Mouse (Mus musculus): ENCODE measurements around the gene Pla2g4e.

The Pla2g4e gene

DNA sequence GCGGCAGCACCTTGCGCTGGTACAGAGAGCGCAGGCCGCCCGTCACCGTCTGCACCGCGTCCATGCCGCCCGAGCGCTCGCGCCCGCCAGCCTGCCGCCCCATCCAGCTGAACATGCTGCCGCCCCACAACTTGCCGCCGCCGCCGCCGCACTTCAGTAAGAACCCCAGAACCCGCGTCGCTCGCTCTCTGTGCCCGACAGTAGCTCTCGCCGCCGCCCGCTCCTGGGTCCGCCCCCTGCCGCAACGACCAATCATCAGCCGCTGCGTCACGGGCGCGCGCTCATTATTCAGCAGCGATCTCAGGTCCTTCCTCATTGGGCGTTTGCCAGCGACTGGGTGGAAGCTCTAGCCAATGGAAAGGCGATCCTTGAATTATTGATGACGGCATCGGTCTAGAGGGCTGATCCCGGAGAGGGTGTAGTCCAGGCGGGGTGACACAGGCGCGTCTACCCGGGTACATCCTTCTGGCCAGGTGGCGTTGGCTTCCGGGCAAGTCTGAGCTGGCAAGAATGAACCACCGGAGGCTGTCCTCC lies 90.7 kb downstream of the Pla2g4e start, which contains the start of gene Ehd4:
Gene Ehd4, minus strand, starts transcription at position 246 of the 534 bp plus-strand sequence.
- DNase-seq (ENCODE audit: extremely low spot score), result peak; percentile 97

DNA sequence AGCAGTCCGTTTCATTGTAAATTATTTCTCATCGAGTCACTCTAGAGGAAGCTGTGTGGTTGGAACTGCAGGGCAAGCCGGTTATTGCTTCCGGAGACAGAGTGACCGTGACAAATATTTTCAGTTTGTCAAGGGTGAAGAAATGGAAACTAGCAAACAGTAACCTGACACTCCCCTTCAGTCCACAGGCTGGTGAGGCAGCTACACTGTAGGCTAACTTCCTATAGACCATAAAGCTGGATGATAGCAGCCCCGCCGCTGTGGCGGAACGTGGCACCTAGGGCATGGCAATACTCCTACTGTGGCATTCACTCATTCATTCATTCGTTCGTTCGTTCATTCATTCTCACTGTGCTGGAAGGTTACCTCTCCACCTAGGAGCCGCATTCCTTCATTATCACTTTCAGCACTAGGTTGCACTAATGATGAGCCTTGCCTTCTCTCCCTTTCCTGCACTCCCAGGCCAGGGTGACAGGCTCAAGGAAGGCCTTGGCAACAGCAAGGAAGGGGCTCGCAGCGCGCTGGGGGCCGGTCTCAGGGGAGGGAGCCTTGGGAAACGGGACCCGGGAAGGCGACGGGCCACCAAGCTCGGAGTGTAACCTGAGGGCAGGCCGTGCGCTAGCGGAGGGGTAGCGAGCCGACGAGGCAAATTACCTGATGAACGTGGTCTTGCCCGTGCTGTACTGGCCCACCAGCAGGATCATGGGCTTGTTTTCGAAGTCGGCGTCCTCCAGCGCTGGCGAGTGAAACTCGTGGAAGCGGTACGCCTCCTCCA lies 91.4 kb downstream of the Pla2g4e start:
- no peak for DNase-seq (ENCODE audit: extremely low spot score)

DNA sequence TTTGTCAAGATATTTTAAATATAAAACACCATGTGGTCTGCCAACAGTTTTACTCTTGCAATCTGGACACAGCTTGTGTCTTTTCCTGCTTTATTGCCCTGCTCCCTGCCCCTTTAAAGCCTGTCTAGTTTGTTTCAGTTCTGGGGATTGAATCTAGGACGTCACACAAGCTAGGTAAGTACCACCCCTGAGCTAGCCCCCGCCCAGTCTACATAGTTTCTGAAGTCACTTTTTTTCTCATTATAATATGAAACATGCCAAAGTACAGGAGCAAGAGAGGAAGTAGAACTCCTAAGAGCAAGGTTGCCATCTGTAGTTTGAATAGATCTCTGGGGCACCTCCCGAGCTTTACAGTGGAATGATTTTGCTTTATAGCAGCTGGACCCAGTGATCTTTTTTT lies 94.6 kb downstream of the Pla2g4e start:
- no peak for DNase-seq (ENCODE audit: extremely low spot score)

DNA sequence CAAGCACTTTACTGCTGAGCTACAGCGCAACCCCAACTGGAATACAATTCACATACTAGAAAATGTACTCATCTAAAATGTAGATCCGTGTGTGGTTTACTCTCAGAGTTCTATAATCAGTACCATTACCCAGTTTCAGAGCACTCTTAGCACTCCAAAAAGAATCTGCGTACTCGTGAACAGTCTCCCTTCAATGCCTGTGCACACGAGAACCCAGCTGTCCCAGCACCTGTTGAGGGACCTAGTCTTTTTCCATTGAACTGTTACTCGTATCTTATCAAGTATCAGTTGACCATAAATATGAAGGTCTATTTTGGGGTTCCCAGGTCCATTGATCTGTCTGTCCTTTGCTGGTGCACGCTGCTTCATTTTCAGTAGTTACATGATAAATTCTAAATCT lies 95.5 kb downstream of the Pla2g4e start:
- no peak for DNase-seq (ENCODE audit: extremely low spot score)

DNA sequence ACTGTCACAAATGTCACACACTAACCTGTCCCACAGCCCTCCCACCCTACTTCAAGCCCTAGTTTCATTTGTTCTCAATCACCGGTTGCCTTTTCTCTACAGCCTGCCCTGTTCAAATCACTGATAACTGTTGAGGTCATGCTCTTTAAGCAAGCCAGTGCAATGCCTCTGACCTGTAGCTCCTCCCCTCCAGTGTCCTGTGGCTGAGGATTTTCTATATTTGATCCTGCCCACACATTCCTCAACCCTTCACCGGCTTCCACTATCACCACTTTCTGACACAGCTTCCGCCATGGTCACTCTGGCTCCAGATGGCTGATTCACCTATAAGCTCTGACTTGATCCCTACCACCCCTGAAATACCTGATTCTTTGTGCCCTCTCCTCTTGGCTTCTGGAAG lies 97.1 kb downstream of the Pla2g4e start:
- DNase-seq (ENCODE audit: extremely low spot score), result no peak

DNA sequence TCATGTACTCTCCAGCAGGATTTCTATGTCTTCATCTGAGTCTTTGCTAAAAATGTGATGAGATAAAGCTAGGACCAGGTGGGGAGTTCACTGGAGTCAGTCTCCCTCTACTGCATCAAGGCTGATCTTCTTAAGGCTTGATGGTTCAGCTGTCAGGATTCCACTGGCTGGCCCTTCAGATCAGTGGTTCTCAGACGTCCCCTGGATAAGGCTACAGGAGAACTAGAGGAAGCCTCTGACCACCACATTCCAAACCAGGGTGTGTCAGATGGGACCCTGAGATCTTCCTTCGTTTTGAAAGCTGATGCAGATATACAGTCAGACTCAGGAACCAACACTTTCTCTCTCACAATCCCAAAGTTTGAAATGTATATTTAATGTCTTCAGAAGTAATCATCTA lies 97.8 kb downstream of the Pla2g4e start:
- no peak for DNase-seq (ENCODE audit: extremely low spot score)

DNA sequence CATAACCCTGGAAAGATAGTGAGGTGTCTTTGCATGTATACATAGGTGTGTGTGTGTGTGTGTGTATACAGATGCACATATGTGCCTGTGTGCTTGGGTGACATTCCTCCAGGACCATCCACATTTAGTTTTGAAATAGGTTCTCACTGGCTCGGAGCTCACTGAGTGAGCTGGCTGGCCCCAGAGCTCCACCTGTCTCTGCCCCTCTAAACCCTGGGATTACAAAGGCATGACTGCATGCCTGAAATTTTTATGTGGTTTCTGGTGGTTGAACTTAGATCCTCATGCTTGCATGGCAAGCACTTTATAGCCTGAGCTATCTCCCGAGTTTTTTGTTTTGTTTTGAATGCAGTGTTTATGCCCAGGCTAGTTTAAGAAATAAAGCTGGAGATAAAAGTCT lies 98.6 kb downstream of the Pla2g4e start:
- no peak for DNase-seq (ENCODE audit: extremely low spot score)

DNA sequence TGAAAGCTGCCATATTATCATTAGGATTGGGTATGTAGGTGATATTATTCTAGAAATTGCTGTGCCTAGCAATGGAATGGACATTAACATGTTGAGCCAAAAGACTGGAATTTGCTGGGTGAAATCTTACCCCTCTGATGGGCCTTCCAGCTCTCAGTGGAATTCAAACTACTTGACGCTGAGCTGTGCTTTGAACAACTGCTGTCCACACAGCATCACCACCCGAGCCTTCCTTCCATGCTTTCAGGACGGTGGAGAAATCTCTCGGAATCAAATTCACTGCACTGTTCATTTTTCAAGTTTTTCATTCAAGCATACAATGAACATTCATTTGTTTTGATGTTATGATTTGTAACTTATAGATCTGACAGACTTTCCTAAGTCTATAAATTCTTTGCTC lies 100.7 kb downstream of the Pla2g4e start:
- no peak for DNase-seq (ENCODE audit: extremely low spot score)

DNA sequence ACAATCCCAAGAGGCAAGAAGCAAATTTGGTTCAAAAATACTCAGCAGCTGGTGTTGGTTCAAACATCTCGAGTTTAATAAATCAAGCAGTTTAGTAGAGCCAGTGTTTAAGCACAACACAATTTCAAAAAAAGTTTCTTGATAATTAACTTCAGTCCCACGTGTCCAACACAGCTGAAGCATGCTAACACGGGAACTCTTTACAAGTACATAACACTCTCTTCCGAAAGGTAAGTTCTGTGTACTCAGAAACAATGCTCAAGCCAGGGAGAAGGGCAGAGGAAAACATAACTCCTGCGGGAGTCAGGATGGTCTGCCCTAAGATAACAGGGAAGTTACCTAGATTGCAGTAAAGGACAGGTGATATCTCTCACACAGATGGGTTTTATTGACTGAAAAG lies 102.8 kb downstream of the Pla2g4e start:
- DNase-seq (ENCODE audit: extremely low spot score), result no peak

DNA sequence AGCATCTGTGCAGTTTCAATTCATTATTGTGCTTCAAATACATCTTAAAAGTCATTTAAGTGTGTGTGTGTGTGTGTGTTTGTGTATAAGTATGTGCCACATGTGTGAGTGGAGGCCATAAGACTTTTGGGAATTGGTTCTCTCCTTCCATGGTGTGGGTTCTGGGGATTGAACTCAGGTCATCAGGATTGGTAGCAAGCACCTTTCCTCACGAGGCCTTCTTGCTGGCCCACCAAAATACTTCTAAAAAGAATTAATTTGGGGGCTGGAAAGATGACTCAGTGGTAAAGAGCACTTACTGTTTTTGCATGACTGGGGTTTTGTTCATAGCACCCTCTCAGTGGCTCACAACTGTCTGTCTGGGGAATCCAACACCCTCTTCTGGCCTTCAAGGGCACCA lies 103.5 kb downstream of the Pla2g4e start:
- no peak for DNase-seq (ENCODE audit: extremely low spot score)

DNA sequence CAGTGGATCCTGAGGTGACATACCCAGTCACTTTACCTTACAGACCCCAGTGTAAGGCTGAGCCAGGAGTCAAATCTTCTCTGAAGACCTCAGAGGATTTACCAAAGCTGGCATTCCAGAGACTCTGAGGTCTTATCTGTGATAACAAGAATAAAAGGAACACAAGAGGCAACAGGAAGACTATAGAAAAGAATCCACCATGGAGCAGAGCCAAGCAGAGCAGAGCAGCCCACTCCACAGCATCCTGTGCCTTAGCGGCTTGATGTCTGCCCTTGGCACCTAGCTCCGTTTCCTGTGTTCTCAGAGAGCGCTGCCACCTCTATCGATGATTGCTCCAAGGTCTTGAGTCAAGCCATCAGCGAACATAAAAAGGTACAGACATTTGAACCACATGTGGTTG lies 104.8 kb downstream of the Pla2g4e start:
- DNase-seq (ENCODE audit: extremely low spot score), result no peak

DNA sequence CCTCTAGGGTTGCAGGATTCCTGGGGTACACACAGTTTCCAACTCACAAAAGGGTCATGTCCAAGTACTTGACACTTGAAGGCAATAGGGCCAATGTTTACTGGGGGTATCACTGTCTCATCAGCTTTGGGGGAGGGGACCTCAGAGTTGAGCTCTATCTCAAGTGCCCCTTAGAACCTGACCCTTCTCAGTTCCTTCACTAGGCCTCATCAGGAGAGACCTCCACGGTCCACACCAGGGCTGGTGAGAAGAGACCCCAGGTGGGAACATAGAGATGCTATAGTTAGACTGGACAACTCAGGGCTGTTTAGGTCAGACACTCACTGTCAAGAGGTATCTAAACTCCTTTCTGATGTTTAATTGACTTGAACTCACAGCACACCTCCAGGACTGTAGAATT lies 106.0 kb downstream of the Pla2g4e start:
- no peak for DNase-seq (ENCODE audit: extremely low spot score)

DNA sequence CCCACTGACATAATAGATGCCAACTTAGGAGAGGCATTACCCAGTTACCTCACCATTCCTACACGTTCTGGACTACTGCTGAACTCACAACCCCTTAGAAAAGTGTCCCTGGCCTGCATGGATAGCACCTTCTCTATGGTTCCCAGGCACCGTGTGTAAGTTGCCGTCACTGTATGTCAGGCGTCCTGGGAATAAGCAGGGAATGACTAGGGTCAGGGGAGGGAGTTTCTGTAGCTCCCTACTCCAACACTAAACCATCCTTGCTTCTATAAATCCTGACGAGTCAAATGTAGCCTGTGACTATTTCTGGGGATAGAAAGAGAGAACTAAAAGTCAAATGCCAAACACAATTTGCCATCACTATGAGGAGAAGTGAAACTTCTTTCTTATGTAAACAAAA lies 107.9 kb downstream of the Pla2g4e start:
- no peak for DNase-seq (ENCODE audit: extremely low spot score)

DNA sequence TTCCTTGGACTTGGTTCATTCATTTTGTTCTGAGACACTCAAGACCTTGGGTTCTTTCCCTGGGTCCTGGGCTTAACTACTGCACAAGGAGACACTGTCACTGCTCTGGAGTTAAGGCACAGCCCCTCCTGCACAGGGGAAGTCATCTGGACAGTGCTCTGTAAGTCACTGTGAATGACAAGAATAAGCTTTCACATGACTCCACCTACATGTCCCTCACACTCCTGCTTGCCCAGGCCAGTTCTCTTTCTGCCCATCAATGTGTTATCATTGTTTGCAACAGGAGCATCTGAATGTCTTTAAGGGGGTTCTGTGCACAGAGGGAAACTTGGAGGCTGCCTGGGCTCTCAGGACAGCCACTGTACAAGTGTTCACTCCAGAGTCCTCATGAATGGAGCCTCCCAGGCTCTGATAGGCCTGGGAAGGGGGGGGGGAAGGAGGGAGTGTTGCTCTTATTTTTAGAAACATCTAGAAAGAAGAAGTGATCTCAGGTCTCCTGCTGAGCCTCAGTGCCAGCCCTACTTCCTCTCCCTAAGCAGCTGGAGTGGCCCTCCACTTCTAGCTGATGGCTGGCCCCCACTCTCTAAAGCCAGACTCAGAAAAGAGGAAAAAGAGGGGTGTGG lies 110.6 kb downstream of the Pla2g4e start:
- no peak for DNase-seq (ENCODE audit: extremely low spot score)

DNA sequence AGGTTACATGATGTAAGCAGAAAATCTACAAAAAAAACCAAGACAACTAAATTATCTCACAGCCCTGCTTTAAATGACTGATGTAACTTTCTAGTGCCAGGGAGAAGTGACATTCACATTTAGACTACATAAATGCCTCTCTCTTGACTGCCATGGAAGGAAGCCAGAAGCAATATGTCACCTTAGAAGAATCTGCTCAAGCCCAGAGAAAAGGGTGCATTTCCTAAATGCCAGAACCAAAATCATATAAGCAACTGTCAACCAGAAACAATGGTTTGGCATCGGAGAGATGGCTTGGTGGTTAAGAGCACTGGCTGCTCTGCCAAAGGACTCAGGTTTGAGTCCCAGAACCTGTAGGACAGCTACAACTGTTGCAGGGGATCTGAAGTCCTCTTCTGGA lies 113.3 kb downstream of the Pla2g4e start:
- no peak for DNase-seq (ENCODE audit: extremely low spot score)

DNA sequence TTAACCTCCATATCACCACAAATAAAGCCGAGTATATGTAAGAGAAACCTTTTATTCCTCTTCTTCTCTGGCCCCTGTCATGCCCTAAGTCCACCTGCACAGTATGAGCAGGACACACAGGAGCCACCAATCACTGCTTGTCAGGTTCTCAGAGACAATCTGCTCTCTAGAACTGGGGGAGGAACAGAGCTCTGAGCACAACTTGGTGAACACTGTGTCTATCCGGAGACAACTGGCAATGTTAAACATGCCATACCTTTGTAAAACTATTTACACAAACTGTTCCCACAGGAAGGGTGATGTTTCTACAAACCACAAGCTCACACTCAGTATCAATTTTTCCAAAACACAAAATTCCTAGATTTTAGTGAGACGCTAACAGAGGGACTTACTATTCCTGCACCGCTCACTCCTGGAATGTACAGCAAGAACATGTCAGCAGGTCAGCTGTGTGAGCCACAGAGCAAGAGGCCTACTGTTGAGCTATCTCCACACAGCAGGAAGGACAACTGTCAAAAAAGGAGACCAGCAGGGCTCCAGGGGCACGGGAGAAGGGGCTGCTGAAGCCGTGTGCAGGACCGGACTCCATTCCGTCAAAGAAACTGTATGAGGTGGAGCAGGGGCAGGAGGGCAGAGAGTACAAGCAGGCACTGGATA lies 115.8 kb downstream of the Pla2g4e start:
- DNase-seq (ENCODE audit: extremely low spot score), result no peak

DNA sequence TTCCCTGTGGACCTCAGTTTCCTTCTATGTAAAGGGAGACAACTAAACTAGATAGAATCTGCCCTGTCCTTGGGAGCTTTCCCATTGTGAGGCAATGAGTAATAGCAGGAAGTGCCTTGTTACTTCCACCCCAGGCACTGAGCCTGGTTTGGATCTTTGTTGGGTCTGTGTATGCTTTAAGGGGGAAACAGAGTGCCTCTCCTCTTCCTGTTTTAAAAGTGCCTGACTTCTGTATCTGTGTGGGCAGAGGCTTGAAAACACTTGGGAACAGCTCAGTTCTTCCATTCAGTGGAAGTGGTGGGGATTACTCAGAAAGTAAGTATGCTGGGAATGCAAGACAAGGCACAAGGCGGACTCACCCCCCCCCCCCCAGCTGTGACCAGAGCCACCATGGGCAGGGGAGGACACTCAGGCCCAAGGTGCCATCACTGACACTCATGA lies 116.5 kb downstream of the Pla2g4e start:
- DNase-seq (ENCODE audit: extremely low spot score), result peak; percentile 19

DNA sequence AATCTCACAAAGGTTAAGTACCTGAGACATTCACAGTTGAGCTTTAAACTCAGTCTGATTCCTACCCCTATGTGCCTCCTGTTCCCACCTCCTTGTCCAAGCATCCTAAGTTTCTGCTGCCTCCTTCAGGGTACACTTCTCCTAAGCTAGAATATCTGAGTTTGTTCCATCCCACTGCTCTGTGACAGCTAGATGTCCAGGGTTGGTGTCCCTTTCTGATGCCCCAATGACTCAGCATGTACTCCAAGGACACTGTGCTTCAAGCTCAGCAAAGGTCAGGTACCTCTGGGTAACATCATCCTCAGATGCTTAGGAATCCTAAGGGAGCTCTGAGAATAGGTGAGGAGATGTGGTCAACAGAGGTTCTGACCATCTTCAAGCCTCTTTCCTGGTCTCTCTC lies 117.1 kb downstream of the Pla2g4e start:
- no peak for DNase-seq (ENCODE audit: extremely low spot score)

DNA sequence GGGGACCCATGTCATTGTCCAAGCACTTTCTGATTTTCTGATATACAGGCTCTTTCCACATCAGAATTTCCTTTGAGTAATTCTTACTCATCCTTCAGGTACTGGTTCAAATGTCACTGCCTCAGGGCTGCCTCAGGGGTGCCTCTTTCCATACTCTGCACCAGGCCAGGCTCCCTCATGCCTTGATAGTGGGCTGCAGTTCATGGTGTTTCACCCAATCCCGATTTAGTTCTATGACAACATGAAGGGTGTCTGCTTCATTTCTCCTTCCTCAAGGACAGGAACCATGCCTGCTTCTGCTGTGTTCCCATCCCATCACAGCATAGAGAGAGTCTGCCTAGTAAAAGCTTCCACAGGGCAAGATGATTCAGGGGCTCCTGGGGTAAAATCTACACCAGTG lies 118.2 kb downstream of the Pla2g4e start:
- no peak for DNase-seq (ENCODE audit: extremely low spot score)

DNA sequence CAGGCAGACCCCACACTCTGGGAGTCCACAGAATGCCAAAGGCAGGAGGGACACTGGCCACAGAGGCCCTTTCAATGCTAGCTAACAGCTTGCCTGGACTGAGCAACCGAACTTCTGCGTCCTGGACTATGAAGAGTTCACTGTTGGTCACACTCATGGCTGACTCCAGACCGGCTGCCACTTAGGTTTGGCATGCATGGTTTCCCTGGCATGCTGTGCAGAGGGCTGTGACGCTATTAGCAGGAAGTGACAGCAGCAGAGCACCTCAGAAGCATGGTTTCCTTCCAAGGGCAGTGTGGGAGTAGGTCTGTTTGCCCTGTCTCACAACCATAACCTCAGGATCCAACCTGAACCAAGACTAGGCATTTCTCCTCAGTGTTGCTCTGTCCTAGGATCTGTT lies 118.7 kb downstream of the Pla2g4e start:
- DNase-seq (ENCODE audit: extremely low spot score), result no peak

DNA sequence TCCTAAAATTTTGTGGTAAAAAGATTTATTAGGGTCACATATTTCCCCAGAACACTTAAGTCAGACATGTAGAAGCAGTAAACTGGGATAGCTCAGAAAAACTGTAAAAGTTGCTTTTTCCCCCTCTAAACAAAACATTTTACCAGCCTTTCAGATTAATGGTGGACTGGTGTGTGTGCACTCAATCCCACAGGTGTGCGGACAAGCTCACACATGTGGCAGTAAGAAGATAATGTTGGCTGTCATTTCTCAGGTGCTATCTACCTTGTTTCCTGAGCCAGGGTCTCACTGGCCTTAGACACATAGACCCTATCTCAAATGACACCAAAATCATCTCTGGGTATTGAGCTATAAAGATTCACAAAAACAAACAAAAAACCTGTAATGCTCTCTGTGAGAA lies 119.7 kb downstream of the Pla2g4e start:
- no peak for DNase-seq (ENCODE audit: extremely low spot score)

DNA sequence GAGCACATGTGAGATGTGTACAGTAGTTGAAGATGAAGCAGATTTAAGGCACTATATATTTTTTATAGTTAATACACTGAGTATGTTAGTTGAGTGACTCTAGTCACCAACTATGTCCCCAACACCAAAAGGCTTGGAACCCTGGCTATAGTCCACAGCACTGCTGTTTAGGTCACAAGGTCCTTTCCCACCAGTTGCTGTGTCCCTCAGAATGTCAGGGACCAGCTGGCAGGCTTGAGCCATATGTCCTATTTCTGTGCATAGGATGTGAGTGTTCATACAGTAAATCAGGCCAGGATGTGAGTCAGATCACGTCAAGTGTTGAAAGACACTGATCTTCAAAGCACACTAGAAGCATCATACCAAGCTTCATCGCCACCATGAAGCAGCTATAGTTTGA lies 120.2 kb downstream of the Pla2g4e start:
- DNase-seq (ENCODE audit: extremely low spot score), result no peak

DNA sequence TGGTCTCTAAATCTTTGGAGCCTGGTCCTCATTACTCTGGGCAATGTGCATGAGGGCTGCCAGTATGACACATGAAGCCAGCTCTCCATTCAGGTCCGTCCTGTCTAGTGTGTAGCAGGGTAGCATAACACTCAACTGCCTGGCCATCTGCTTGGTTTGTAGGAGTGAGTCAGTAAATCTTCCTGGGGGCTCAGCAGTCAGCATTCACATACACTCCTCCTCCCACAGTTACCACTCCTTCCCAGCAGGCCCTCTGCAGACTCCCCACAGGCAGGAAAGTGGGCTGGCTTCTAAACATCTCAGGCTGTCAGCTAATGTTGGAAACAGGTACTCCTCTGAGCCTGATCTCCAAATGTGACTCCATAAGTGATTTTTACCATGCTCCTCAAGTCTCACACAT lies 121.0 kb downstream of the Pla2g4e start:
- no peak for DNase-seq (ENCODE audit: extremely low spot score)
